Mouse (Mus musculus) heart, embryonic 16.5 days (tissue): ENCODE data around the gene Kremen2. TPM values are rescaled to one million over a fixed set of nuclear protein-coding genes. Genes with fewer than 3 reads are reported as not detected.

ENCODE experiments used
- ATAC-seq: fragments of 200-750 bp; cut with Nextera tagmentation; replicated peaks from 2 replicates; pipeline ENCODE4 v1.8.0; 2017; ENCODE audit warnings: moderate number of reproducible peaks; ENCODE audit not compliant: insufficient read depth, low FRiP score; ENCODE audit errors: extremely low read depth
- H3K27ac ChIP-seq: fragments of 300-500 bp; sonication (generic); 2 replicates; pipeline ENCODE4 v1.5.1; 2014; ENCODE audit warnings: mild to moderate bottlenecking, low read length, control low read depth, moderate library complexity
- H3K27me3 ChIP-seq: fragments of 300-500 bp; sonication (generic); 2 replicates; pipeline ENCODE4 v1.6.1; 2014; ENCODE audit warnings: low read length, mixed read lengths; ENCODE audit not compliant: control insufficient read depth, insufficient read depth
- H3K36me3 ChIP-seq: fragments of 300-500 bp; sonication (generic); 2 replicates; pipeline ENCODE4 v1.6.1; 2014; ENCODE audit not compliant: control insufficient read depth, insufficient read depth
- H3K4me1 ChIP-seq: fragments of 300-500 bp; sonication (generic); 2 replicates; pipeline ENCODE4 v1.6.1; 2014; ENCODE audit warnings: low read length, mixed read lengths; ENCODE audit not compliant: control insufficient read depth, insufficient read depth
- H3K4me2 ChIP-seq: fragments of 300-500 bp; sonication (generic); 2 replicates; pipeline ENCODE4 v1.6.1; 2014; ENCODE audit warnings: low read depth, mild to moderate bottlenecking, control low read depth, low read length
- H3K4me3 ChIP-seq: fragments of 300-500 bp; sonication (generic); 2 replicates; pipeline ENCODE4 v1.5.1; 2014; ENCODE audit warnings: mild to moderate bottlenecking, control low read depth, low read length
- H3K9ac ChIP-seq: fragments of 300-500 bp; sonication (generic); 2 replicates; pipeline ENCODE4 v1.6.1; 2014; ENCODE audit warnings: low read length, control low read depth
- H3K9me3 ChIP-seq: fragments of 300-500 bp; sonication (generic); replicated peaks from 2 replicates; pipeline ENCODE4 v1.6.1; 2016; ENCODE audit warnings: low read length; ENCODE audit not compliant: control insufficient read depth
- WGBS: fragments of 180-500 bp; shearing (Covaris S2); extraction: QIAGEN DNeasy Blood & Tissue Kit; methylation state at CpG from one replicate; pipeline ENCODE4 v1.1.7; 2014; 5-methylcytosine and 5-hydroxymethylcytosine counted together
- polyA plus RNA-seq: library from polyadenylated mRNA; unstranded; fragments of >200 nt; fragmentation: Nextera tagmentation; extraction: Ambion mirVana; gene quantifications from 2 replicates; pipeline ENCODE4 v1.2.1, GENCODE M21; 2015

The Kremen2 gene
- polyA plus RNA-seq, result 1.8 and 3.7 TPM in 2 replicates

DNA sequence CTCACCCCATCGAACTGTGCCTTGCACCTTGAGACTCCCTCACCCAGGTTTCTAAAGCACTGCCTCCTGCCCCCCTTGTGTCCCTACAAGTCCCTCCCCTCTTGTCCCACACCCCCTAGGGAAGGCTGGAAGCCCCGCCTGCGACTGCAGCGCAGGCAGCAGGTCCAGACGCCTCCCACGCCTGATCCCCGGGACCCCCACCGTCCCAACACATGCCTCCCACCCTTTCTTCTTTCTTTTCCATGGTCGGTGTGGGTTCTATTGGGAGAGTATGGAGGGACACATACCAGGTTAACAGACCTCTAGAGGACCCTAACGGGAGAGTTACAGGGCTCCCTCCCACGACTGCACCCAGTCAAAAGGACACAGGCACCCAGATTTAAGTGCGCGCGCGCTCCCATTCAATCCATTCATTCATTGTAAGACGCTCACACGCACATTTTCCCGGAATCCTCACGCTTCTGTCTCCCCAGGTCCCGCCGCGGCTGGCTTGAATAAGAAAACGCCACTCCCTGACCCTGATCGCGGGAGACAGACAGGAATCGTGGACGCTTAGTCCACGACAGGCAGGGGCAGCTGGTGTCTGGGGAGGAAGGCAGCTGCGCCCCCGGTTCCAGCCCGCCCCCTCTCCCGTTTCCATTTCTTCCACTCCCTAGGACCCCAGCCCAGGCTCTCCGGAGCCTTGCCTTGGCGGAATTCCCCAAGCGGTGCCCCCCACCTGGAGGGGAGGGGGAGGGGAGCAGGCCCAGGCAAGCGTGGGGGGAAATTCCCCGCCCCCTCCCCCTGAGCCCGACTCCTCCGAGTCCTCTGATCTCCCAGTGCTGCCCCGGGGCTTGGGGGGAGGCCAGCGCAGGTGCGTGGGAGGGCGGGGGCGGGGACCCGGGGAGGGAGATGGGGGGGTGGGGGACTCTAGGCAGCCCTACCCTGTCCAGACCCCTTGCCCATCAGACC, at the start of gene Kremen2:
TSS of gene Kremen2 (minus strand) at position 533 of the 951 bp plus-strand sequence.
- ATAC-seq, result no peak
- Histone ChIP-seq H3K9me3 (no peaks in the 10 kb centered on the region), H3K27me3 (peaks cover 69% of the 10 kb centered on the region), H3K9ac (0 out of 2 replicates have a peak within 1 kb of the TSS, but pooled peaks have one; percentile 16), H3K4me3 (peak within 1 kb of the TSS; percentile 41), H3K4me2 (peak within 1 kb of the TSS; percentile 53), H3K36me3 (no peaks in the 10 kb centered on the region), H3K27ac (no peak within 1 kb of the TSS), H3K4me1 (peaks cover 19% of the 10 kb centered on the region)
- WGBS, result under 1% methylated on average over 39 of the region's 45 CpGs

- no peaks in the 10 kb centered on the region for H3K9me3 ChIP-seq
- no peak overlapping the region for H3K4me2 ChIP-seq
- 92% methylated on average over 8 of the region's 8 CpGs for WGBS
- H3K27ac ChIP-seq, result no peak overlapping the region
- H3K9ac ChIP-seq, result no peak overlapping the region
- H3K4me1 ChIP-seq, result peaks cover 6% of the 10 kb centered on the region
- H3K4me3 ChIP-seq, result no peak overlapping the region
- no peaks in the 10 kb centered on the region for H3K27me3 ChIP-seq
- H3K36me3 ChIP-seq, result no peaks in the 10 kb centered on the region
- ATAC-seq, result no peak
Measured at GRCm38 (mm10) chr17:23795323-23795722, 49.7 kb upstream of the Kremen2 start.

- WGBS, result 45% methylated on average over 2 of the region's 2 CpGs
- Histone ChIP-seq H3K9ac (peak overlapping the region; percentile 92), H3K4me1 (peaks cover 15% of the 10 kb centered on the region), H3K4me2 (peak overlapping the region; percentile 90), H3K9me3 (no peaks in the 10 kb centered on the region), H3K36me3 (no peaks in the 10 kb centered on the region), H3K27me3 (no peaks in the 10 kb centered on the region), H3K4me3 (peak overlapping the region; percentile 65), H3K27ac (peak overlapping the region; percentile 89)
- ATAC-seq, result no peak; the same call in 1 of the 2 replicates
Measured at GRCm38 (mm10) chr17:23791079-23791357, 45.4 kb upstream of the Kremen2 start.

DNA sequence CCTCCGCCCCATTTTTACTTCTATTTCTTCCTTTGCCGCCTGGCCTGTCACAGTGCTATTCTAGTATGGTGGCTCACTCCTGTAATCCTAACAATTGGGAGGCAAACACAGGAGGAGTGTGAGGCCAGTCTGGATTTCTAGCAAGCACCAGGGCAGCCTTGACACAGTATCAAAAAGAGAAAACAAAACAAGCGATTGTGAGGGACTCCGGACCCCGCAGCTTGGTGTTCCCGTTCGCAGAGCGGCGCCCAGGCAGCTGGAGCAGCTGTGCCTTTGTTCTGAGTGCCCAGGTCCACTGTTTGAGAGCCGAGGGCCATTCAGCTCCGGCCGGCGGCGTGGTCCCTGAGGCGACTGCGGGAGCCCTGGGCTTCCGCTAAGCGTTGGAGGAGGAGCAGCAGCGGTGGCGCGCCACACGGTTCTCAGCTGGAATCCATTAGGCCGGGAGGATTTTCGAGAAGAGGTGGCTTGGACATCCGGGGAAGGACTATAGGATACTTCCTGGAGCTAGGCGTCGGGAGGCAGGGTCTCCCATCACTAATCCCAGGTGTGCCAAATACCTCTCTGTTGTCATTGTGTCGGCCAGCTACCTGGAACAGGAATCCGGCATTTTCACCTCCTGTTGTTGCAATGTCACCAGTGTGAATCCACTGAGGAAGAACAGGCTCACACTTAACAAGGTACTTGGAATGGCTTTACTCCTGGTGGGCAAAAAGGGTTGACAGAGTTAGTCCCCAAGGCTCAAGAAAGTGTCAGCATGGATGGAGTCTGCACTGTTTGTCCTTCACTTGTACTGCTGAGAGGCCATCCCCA, 44.8 kb upstream of the Kremen2 start, which contains the start of gene Srrm2:
TSS of gene Srrm2 (plus strand) at position 264 of the 810 bp plus-strand sequence.
- peak; percentile 68; the same call in 1 of the 2 replicates for ATAC-seq

GRCm38 (mm10) chr17:23789749-23790268, 44.2 kb upstream of the Kremen2 start:
- H3K4me3 ChIP-seq, result peak overlapping the region; percentile 65
- H3K4me2 ChIP-seq, result peak overlapping the region; percentile 90
- WGBS, result 20% methylated on average over 8 of the region's 8 CpGs
- H3K4me1 ChIP-seq, result peaks cover 15% of the 10 kb centered on the region
- no peak for ATAC-seq
- peak overlapping the region; percentile 89 for H3K27ac ChIP-seq
- no peaks in the 10 kb centered on the region for H3K36me3 ChIP-seq
- H3K9ac ChIP-seq, result peak overlapping the region; percentile 92
- H3K9me3 ChIP-seq, result no peaks in the 10 kb centered on the region
- no peaks in the 10 kb centered on the region for H3K27me3 ChIP-seq

More for the DNA sequence above, 44.8 kb upstream of the Kremen2 start, which contains the start of gene Srrm2:
- H3K27me3 ChIP-seq, result no peaks in the 10 kb centered on the region
- H3K36me3 ChIP-seq, result no peaks in the 10 kb centered on the region
- peaks cover 15% of the 10 kb centered on the region for H3K4me1 ChIP-seq
- peak within 1 kb of the TSS; percentile 89 for H3K27ac ChIP-seq
- peak within 1 kb of the TSS; percentile 92 for H3K9ac ChIP-seq
- peak within 1 kb of the TSS; percentile 90 for H3K4me2 ChIP-seq
- 3% methylated on average over 29 of the region's 29 CpGs for whole genome bisulfite sequencing
- peak within 1 kb of the TSS; percentile 65 for H3K4me3 ChIP-seq
- H3K9me3 ChIP-seq, result no peaks in the 10 kb centered on the region

GRCm38 (mm10) chr17:23788973-23789372, 43.3 kb upstream of the Kremen2 start:
- Histone ChIP-seq H3K4me1 (peaks cover 15% of the 10 kb centered on the region), H3K9ac (no peak overlapping the region), H3K27ac (no peak overlapping the region), H3K36me3 (no peaks in the 10 kb centered on the region), H3K4me3 (no peak overlapping the region), H3K9me3 (no peaks in the 10 kb centered on the region), H3K27me3 (no peaks in the 10 kb centered on the region), H3K4me2 (no peak overlapping the region)
- 84% methylated on average over 4 of the region's 4 CpGs for WGBS
- ATAC-seq, result no peak

DNA sequence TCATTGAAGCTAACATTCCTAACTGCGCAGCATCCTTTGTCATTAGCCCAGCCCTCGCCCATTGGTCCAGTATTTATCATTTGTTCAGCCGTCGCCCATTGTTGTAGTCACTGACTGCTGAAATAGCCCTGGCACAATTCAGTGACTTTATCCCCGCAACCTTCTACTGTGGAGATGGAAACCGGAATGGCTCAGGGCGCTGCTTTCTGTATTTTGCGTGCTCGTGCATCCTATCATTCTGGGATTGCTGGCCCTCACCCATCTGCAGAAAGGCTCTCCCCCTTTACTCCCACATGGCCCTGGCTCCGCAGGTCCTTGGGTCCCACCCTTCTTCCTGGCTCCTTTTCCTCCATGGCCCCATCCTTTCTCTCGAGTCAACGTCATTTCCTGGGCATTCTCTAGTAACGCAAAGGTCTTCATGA, 40.9 kb upstream of the Kremen2 start:
- no peak overlapping the region for H3K27ac ChIP-seq
- H3K4me2 ChIP-seq, result peak overlapping the region; percentile 92
- no peaks in the 10 kb centered on the region for H3K27me3 ChIP-seq
- no peaks in the 10 kb centered on the region for H3K36me3 ChIP-seq
- peaks cover 15% of the 10 kb centered on the region for H3K4me1 ChIP-seq
- ATAC-seq, result no peak
- H3K9me3 ChIP-seq, result no peaks in the 10 kb centered on the region
- H3K9ac ChIP-seq, result peak overlapping the region; percentile 73; the same call in 1 of the 2 replicates
- peak overlapping the region; percentile 58 for H3K4me3 ChIP-seq
- 25% methylated on average over 13 of the region's 13 CpGs for WGBS

- no peaks in the 10 kb centered on the region for H3K9me3 ChIP-seq
- H3K9ac ChIP-seq, result peak within 1 kb of the TSS; percentile 73
- peak within 1 kb of the TSS; percentile 58 for H3K4me3 ChIP-seq
- H3K36me3 ChIP-seq, result no peaks in the 10 kb centered on the region
- peak; percentile 66 for ATAC-seq
- no peak within 1 kb of the TSS for H3K27ac ChIP-seq
- peak within 1 kb of the TSS; percentile 92 for H3K4me2 ChIP-seq
- no peaks in the 10 kb centered on the region for H3K27me3 ChIP-seq
- 3% methylated on average over 43 of the region's 43 CpGs for WGBS
- H3K4me1 ChIP-seq, result peaks cover 11% of the 10 kb centered on the region
Measured at GRCm38 (mm10) chr17:23785561-23786471, 40.2 kb upstream of the Kremen2 start, which contains the start of gene Flywch2. Gene Flywch2, minus strand, starts transcription at chr17:23786081.
